Mouse (Mus musculus): ENCODE data around the gene Mmp28. TPM values are rescaled to one million over a fixed set of nuclear protein-coding genes. Genes with fewer than 3 reads are reported as not detected.

The Mmp28 gene
- polyA plus RNA-seq, 1 experiment from 2014 or later = 2.1 TPM

- peak within 1 kb of the TSS; percentile 97 for H3K27ac ChIP-seq (ENCODE audit: low read depth, low read length)
- under 1% methylated on average over 66 of the region's 66 CpGs for WGBS
- H3K9ac ChIP-seq (ENCODE audit: low read depth, low read length) = peak within 1 kb of the TSS; percentile 73
- H3K4me3 ChIP-seq (ENCODE audit: low read depth, low read length) = peak within 1 kb of the TSS; percentile 78
- TF ChIP-seq CTCF (IDR thresholded peaks at IDR 0.05; ENCODE audit: low read depth) = peak; percentile 83
- H3K9me3 ChIP-seq (ENCODE audit: control insufficient read depth) = no peaks in the 10 kb centered on the region
- peak; percentile 98 for ATAC-seq
- H3K4me1 ChIP-seq (replicated peaks; ENCODE audit: control insufficient read depth, insufficient read depth, low read length) = 0 out of 2 replicates have a peak, but pooled peaks cover 4% of the 10 kb centered on the region
- H3K27me3 ChIP-seq (replicated peaks; ENCODE audit: control insufficient read depth, insufficient read depth, low read length) = no peaks in the 10 kb centered on the region
- H3K4me2 ChIP-seq (replicated peaks; ENCODE audit: low read depth) = peak within 1 kb of the TSS; percentile 82
- H3K36me3 ChIP-seq (ENCODE audit: control insufficient read depth, insufficient read depth) = no peaks in the 10 kb centered on the region
These were observed 9.7 kb upstream of the Mmp28 start, which contains the start of gene Taf15 for GRCm38 (mm10) chr11:83472324-83473234. Taf15 (plus strand) TSS chr11:83473086.

GRCm38 (mm10) chr11:83471766-83472165 lies 8.9 kb upstream of the Mmp28 start:
- 0 out of 2 replicates have a peak, but pooled peaks cover 4% of the 10 kb centered on the region for H3K4me1 ChIP-seq (replicated peaks; ENCODE audit: control insufficient read depth, insufficient read depth, low read length)
- peak overlapping the region; percentile 78 for H3K4me3 ChIP-seq (ENCODE audit: low read depth, low read length)
- 54% methylated on average over 2 of the region's 2 CpGs for WGBS
- H3K27me3 ChIP-seq (replicated peaks; ENCODE audit: control insufficient read depth, insufficient read depth, low read length) = no peaks in the 10 kb centered on the region
- H3K9ac ChIP-seq (ENCODE audit: low read depth, low read length) = peak overlapping the region; percentile 73; the same call in 1 of the 2 replicates
- peak; percentile 28; the same call in 1 of the 2 replicates for ATAC-seq
- peak overlapping the region; percentile 97 for H3K27ac ChIP-seq (ENCODE audit: low read depth, low read length)
- no peak for TF ChIP-seq CTCF (IDR thresholded peaks at IDR 0.05; ENCODE audit: low read depth)
- H3K36me3 ChIP-seq (ENCODE audit: control insufficient read depth, insufficient read depth) = no peaks in the 10 kb centered on the region
- peak overlapping the region; percentile 82 for H3K4me2 ChIP-seq (replicated peaks; ENCODE audit: low read depth)
- no peaks in the 10 kb centered on the region for H3K9me3 ChIP-seq (ENCODE audit: control insufficient read depth)

- H3K4me1 ChIP-seq (replicated peaks; ENCODE audit: control insufficient read depth, insufficient read depth, low read length) = 0 out of 2 replicates have a peak, but pooled peaks cover 4% of the 10 kb centered on the region
- no peaks in the 10 kb centered on the region for H3K36me3 ChIP-seq (ENCODE audit: control insufficient read depth, insufficient read depth)
- no peaks in the 10 kb centered on the region for H3K27me3 ChIP-seq (replicated peaks; ENCODE audit: control insufficient read depth, insufficient read depth, low read length)
- TF ChIP-seq CTCF (IDR thresholded peaks at IDR 0.05; ENCODE audit: low read depth) = no peak
- H3K27ac ChIP-seq (ENCODE audit: low read depth, low read length) = no peak overlapping the region
- 86% methylated on average over 3 of the region's 3 CpGs for WGBS
- ATAC-seq = no peak
- H3K9me3 ChIP-seq (ENCODE audit: control insufficient read depth) = no peaks in the 10 kb centered on the region
- H3K9ac ChIP-seq (ENCODE audit: low read depth, low read length) = no peak overlapping the region
- no peak overlapping the region for H3K4me3 ChIP-seq (ENCODE audit: low read depth, low read length)
- H3K4me2 ChIP-seq (replicated peaks; ENCODE audit: low read depth) = no peak overlapping the region
These were observed 5.9 kb upstream of the Mmp28 start for GRCm38 (mm10) chr11:83468765-83469164.

GRCm38 (mm10) chr11:83467120-83467652 lies 4.3 kb upstream of the Mmp28 start:
- Histone ChIP-seq H3K4me3 (ENCODE audit: low read depth, low read length) (no peak overlapping the region), H3K4me2 (replicated peaks; ENCODE audit: low read depth) (no peak overlapping the region), H3K4me1 (replicated peaks; ENCODE audit: control insufficient read depth, insufficient read depth, low read length) (0 out of 2 replicates have a peak, but pooled peaks cover 7% of the 10 kb centered on the region), H3K9me3 (ENCODE audit: control insufficient read depth) (no peaks in the 10 kb centered on the region), H3K36me3 (ENCODE audit: control insufficient read depth, insufficient read depth) (no peaks in the 10 kb centered on the region), H3K9ac (ENCODE audit: low read depth, low read length) (no peak overlapping the region), H3K27ac (ENCODE audit: low read depth, low read length) (no peak overlapping the region), H3K27me3 (replicated peaks; ENCODE audit: control insufficient read depth, insufficient read depth, low read length) (no peaks in the 10 kb centered on the region)
- no peak for ATAC-seq
- 46% methylated on average over 11 of the region's 11 CpGs for WGBS
- no peak for TF ChIP-seq CTCF (IDR thresholded peaks at IDR 0.05; ENCODE audit: low read depth)

GRCm38 (mm10) chr11:83465976-83466375 lies 3.1 kb upstream of the Mmp28 start:
- WGBS = 22% methylated on average over 2 of the region's 2 CpGs
- Histone ChIP-seq H3K9me3 (ENCODE audit: control insufficient read depth) (no peaks in the 10 kb centered on the region), H3K27me3 (replicated peaks; ENCODE audit: control insufficient read depth, insufficient read depth, low read length) (no peaks in the 10 kb centered on the region), H3K4me2 (replicated peaks; ENCODE audit: low read depth) (no peak overlapping the region), H3K4me1 (replicated peaks; ENCODE audit: control insufficient read depth, insufficient read depth, low read length) (0 out of 2 replicates have a peak, but pooled peaks cover 3% of the 10 kb centered on the region), H3K36me3 (ENCODE audit: control insufficient read depth, insufficient read depth) (no peaks in the 10 kb centered on the region), H3K27ac (ENCODE audit: low read depth, low read length) (no peak overlapping the region), H3K9ac (ENCODE audit: low read depth, low read length) (no peak overlapping the region), H3K4me3 (ENCODE audit: low read depth, low read length) (no peak overlapping the region)
- TF ChIP-seq CTCF (IDR thresholded peaks at IDR 0.05; ENCODE audit: low read depth) = no peak
- no peak for ATAC-seq

- peak overlapping the region; percentile 99; the same call in 1 of the 2 replicates for H3K4me2 ChIP-seq (replicated peaks; ENCODE audit: low read depth)
- no peaks in the 10 kb centered on the region for H3K27me3 ChIP-seq (replicated peaks; ENCODE audit: control insufficient read depth, insufficient read depth, low read length)
- H3K9me3 ChIP-seq (ENCODE audit: control insufficient read depth) = no peaks in the 10 kb centered on the region
- ATAC-seq = no peak
- H3K27ac ChIP-seq (ENCODE audit: low read depth, low read length) = no peak overlapping the region
- no peak overlapping the region for H3K9ac ChIP-seq (ENCODE audit: low read depth, low read length)
- H3K4me3 ChIP-seq (ENCODE audit: low read depth, low read length) = no peak overlapping the region
- H3K4me1 ChIP-seq (replicated peaks; ENCODE audit: control insufficient read depth, insufficient read depth, low read length) = peaks cover 10% of the 10 kb centered on the region; the same call in 1 of the 2 replicates
- H3K36me3 ChIP-seq (ENCODE audit: control insufficient read depth, insufficient read depth) = no peaks in the 10 kb centered on the region
- TF ChIP-seq CTCF (IDR thresholded peaks at IDR 0.05; ENCODE audit: low read depth) = no peak
- WGBS = 81% methylated on average over 10 of the region's 10 CpGs
These were observed 1.3 kb downstream of the Mmp28 start for GRCm38 (mm10) chr11:83461462-83462027.
